Mouse (Mus musculus) R1 (cell line): ENCODE measurements around the gene Gabrb3.

Source experiments
- DNase-seq: peaks from one replicate; pipeline ENCODE4 v3.0.0-alpha.2; 2018; ENCODE audit warnings: low read depth, low spot score

Gene Gabrb3

DNA sequence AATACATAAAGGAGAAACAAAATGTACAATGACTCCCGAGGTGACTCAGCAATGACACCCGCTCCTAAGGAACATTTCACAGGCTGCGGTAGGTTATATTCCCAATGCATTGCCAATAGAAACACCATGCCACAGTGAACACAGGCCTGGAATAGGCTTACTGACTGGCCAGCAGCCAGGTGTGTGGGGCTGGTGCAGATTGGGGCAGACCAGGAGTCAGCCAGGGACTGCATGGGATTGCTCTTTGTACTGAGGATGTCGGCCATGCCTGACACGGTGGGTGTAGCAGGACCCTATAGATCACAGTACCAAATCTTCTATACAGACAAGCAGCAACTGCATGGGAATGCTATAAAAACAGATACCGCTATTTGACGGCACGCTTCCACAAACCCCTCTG, 110.5 kb downstream of the Gabrb3 start:
- DNase-seq: no peak

DNA sequence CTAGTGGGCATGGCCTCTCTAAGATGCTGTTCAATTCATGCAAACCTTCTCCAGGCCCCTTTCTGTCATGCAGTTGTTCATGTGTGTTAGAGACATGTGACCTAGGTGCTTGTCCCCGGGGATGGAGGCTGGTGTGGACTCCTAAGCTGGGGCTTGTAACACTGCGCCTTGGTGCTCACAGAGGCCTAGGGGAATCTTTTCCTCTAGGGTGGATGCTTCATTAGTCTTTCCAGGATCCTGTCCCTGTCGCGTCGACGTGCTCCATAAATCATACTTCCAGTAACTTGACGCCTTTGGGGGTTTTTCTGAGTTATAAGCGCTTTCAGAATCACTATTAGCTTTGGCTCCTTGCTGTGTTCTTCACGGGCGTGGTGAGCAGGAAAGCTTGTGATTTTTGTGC, 113.2 kb downstream of the Gabrb3 start:
- DNase-seq: no peak

DNA sequence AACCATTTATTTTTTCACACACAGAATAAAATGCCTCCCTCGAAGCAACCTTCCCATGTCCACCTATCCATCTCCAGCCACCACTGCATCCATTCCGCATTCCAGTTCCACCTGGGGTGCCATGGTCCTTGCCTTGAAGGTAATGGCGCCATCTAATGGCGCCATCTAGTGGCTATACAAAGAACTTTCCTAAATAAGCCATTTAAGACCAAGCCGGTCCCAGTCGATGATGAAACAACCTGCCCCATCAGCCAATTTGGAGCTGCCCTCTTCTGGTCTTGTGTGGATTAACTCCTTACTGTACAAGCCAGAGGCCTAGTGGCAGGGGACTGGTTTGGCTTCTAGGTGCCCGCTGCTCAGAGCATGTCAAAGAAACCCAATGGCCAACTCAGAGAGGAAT, 119.1 kb downstream of the Gabrb3 start:
- DNase-seq: peak; percentile 85

DNA sequence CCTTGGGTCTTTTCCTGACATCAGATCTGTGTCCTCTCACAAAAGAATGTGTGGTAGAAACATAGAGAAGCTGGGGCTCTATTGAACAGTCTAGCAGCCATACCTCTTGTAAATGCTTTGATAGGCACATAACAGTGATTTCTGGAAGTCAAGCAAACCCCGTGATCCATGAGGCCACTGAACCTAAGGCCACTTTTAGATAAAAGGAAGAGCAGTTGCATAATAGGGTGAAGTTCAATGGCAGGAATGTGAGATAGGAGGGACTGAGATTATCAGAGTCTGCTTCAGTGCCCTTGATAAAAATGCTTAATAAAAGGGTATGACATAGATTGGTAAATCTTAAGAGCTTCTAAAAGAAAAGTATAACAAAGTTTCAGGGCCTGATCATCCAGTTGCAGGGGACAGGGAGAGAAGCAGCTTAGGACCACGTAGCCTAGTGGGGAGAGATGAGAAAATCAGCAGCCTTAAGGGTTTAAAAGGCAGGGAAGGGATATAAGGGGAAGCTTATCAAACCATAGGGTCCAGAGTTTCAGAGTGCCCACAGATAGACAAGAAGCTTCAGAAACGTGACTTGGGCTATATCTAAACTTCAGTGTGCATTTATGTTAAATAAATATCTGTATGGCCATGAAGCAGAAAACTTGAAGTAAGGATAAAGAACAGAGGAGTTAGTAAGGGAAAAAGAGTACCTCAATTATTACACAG, 141.4 kb downstream of the Gabrb3 start:
- no peak for DNase-seq

DNA sequence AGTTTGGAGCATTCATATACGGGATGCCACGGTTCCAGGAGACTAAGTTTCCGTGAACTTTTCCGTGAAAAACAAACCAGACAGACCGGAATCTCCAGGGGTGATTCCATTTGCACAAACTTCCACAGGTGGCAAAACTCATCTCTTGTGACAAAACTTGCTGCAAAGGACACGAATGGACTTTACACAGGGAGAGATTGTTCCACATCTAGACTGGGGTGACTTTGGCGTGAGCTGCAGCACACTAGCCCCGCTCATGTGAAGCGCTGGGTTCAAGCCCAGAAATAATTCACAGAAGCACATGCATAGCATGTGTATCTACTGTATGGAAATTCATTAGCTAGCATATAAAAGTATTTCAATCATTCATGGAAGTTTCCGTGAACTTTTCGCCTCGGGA, 144.9 kb downstream of the Gabrb3 start:
- DNase-seq: no peak

- peak; percentile 80 for DNase-seq
These were observed 171.2 kb downstream of the Gabrb3 start for GRCm38 (mm10) chr7:57590451-57591248.

GRCm38 (mm10) chr7:57591249-57591577, 171.7 kb downstream of the Gabrb3 start:
- peak; percentile 37 for DNase-seq

DNA sequence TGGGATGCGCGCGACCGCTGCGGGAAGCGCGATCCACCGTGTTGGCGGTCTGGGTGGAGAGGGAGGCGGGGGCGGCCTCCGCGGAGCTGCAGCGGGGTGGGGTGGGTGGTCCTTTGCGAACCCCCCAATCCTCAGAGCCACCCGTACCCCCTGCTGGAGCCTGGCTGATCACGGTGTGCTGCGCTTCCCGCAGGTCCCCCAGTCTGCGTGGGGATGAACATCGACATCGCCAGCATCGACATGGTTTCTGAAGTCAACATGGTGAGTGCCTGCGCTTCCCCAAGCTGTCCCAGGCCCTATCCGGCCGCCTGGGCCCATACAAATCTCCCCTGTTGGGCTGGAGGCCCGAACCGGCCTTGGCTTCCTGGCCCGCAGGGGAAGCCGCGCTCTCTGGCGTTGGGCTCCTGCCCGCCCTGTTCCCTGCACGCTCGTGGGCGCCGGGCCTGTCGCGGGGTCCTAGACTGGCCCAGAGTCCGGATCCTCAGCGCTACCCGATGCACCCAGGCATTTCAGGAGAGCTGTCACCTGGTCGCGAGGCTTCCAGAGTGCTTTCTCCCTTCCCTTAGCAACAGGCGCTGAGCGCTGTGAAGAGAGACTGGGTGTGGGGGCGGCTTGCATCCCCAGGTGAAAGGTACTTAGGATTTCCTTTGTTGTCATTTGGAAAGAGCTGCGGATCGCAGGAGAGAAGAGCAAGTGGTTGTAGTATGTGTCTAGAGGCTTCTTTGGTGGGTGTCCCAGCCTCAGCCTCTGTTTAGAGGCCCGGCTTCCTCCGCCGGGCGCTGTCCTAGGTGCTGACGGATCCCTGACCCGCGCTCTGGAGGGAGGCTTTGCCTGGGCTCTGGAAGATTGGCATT, 172.3 kb downstream of the Gabrb3 start:
- peak; percentile 70 for DNase-seq

- DNase-seq: no peak
These were observed 177.8 kb downstream of the Gabrb3 start for GRCm38 (mm10) chr7:57597341-57597740.

DNA sequence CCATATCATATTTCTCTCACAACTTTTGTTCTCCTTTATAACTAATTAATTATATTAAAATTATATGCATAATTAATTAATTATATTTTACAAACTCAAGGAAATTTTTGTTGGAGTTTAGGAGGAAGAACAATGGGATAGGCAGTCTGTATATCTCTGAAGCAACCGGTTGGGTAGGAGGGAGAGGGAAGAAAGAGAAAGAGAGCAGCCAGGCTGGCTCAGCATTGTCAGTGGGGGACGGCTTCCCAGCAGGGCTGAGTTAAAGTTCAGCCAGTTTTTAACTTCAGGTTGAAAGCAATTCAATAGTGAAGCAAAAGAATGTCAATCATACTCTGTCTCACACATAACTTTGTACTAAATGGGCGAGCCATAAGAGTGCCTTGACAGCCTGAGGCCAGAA, 199.2 kb downstream of the Gabrb3 start:
- DNase-seq: no peak

DNA sequence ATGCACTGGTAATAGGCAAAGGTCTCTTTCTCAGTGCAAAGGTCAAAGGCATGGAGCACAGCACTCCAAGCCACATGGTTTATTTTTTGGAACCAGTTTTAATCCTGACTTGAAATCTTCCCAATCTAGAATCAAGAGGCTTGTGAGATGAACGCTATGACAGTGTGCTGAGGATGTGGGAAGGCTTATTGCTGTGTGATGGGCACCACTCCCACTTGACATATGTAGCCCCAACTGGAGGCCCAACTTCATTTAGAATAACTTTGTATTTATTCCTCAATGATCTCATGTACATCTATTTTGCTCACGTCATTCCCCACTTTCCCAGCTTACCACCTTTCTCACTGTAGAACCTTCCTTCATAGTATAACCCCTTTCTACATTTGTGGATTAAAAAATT, 200.5 kb downstream of the Gabrb3 start:
- DNase-seq: no peak

DNA sequence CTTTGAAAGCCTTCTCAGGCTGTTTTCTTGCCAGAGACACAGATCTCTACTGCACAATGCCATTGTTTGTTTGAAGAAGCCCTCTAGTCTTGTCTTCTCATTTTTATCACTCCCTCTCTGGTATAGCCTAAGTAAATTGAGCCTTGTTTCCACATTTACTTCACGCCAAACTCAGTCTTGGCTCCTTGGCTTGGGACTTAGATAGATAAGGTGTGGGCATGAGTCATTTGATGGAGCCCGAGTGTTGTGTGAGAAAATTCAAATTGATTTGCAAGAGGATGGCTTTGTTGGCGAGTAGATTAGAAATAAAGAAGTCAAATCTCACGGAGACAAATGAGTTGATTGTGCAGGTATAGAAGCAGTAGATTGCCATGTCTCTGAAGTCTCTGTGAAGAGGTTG, 204.2 kb downstream of the Gabrb3 start:
- no peak for DNase-seq

- no peak for DNase-seq
These were observed 215.5 kb downstream of the Gabrb3 start for GRCm38 (mm10) chr7:57635026-57635425.

DNA sequence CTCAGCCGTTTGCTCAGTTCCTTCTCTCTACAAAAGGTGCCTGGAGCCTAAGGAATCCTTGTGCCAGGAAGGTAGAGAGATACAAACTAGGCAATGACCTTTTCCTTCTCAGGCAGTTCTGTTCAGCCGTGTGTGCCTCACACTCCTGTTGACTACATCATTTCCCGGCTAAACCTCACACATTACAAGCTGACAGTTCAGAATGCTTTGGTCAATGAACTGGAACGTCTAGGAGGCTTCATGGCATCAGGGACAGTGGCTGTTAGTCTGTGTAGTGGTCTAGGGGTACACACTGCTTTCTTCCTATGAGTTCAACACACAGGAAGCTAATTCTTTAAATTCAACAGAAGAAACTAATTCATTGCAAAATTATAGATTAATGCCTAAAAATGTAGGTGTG, 216.2 kb downstream of the Gabrb3 start:
- no peak for DNase-seq

GRCm38 (mm10) chr7:57640796-57641195, 221.3 kb downstream of the Gabrb3 start:
- DNase-seq: peak; percentile 63

GRCm38 (mm10) chr7:57647345-57647744, 227.9 kb downstream of the Gabrb3 start:
- DNase-seq: no peak

- no peak for DNase-seq
These were observed 228.8 kb downstream of the Gabrb3 start for GRCm38 (mm10) chr7:57648136-57648755.

GRCm38 (mm10) chr7:57677352-57677751, 257.9 kb downstream of the Gabrb3 start:
- DNase-seq: no peak

GRCm38 (mm10) chr7:57689836-57690235, 270.3 kb downstream of the Gabrb3 start:
- DNase-seq: no peak

GRCm38 (mm10) chr7:57700370-57700769, 280.9 kb downstream of the Gabrb3 start:
- no peak for DNase-seq

- no peak for DNase-seq
These were observed 281.6 kb downstream of the Gabrb3 start for GRCm38 (mm10) chr7:57701046-57701445.

DNA sequence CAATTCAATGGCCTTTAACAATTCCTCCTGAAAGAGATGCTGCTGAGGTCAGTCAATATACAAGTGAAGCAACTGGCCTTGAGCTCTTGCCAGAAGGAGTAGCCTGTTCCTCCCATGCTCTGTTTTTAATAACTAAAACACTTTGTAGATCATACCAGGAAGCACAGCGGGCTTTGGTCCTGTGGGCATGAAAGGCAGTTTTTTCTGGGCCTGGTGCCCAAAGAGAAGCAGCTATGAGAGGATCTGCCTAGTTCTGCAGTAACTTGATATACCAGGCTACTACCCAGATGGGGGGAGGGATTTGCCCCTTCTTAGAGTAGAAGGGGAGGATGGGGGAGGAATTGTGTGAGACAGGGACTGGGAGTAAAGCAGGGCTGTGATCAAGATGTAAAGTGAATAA, 284.1 kb downstream of the Gabrb3 start:
- DNase-seq: no peak
